Mouse (Mus musculus) cerebellum, postnatal 25 days (tissue): ENCODE results near the gene Gm27029.
"Not testable (repeated sequence)": the region's sequence is repeated elsewhere in the genome, so short reads cannot be mapped to it uniquely, and the experiment has no call there.

ENCODE experiments used
- DNase-seq, 2 experiments: peaks; one replicate each; pipeline ENCODE4 v3.0.0; 2021; ENCODE audit warnings: mixed read lengths in 2 of 2

The Gm27029 gene

GRCm38 (mm10) chr11:101454702-101455101, 30.1 kb upstream of the Gm27029 start:
- DNase-seq = no peak

- DNase-seq = no peak
Observed at GRCm38 (mm10) chr11:101452093-101452774, 27.6 kb upstream of the Gm27029 start.

GRCm38 (mm10) chr11:101451536-101451935, 26.9 kb upstream of the Gm27029 start:
- no peak for DNase-seq

GRCm38 (mm10) chr11:101450394-101450793, 25.8 kb upstream of the Gm27029 start:
- no peak for DNase-seq

GRCm38 (mm10) chr11:101449596-101449995, 25.0 kb upstream of the Gm27029 start:
- not testable (repeated sequence) for DNase-seq

- no peak for DNase-seq
Observed at GRCm38 (mm10) chr11:101448899-101449298, 24.3 kb upstream of the Gm27029 start.

- no peak for DNase-seq
Observed at GRCm38 (mm10) chr11:101448274-101448746, 23.7 kb upstream of the Gm27029 start, which contains the start of gene Ifi35. Ifi35 (plus strand) TSS chr11:101448407.

GRCm38 (mm10) chr11:101447786-101448185, 23.2 kb upstream of the Gm27029 start:
- DNase-seq = no peak

- DNase-seq = not testable (repeated sequence)
Observed at GRCm38 (mm10) chr11:101446860-101447259, 22.3 kb upstream of the Gm27029 start.

- DNase-seq = no peak
Observed at GRCm38 (mm10) chr11:101446319-101446718, 21.7 kb upstream of the Gm27029 start.

GRCm38 (mm10) chr11:101442760-101443159, 18.2 kb upstream of the Gm27029 start:
- no peak for DNase-seq

GRCm38 (mm10) chr11:101442127-101442693, 17.6 kb upstream of the Gm27029 start, which contains the start of gene Rpl27:
Rpl27 (plus strand) TSS chr11:101442298.
- peak; percentile 95 to 97 for DNase-seq

GRCm38 (mm10) chr11:101441450-101442126, 17.0 kb upstream of the Gm27029 start:
- not testable (repeated sequence) for DNase-seq

- DNase-seq = not testable (repeated sequence)
Observed at GRCm38 (mm10) chr11:101438006-101438405, 13.4 kb upstream of the Gm27029 start.

- no peak for DNase-seq
Observed at GRCm38 (mm10) chr11:101436916-101437315, 12.3 kb upstream of the Gm27029 start.

- DNase-seq = no peak
Observed at GRCm38 (mm10) chr11:101435831-101436230, 11.2 kb upstream of the Gm27029 start.

GRCm38 (mm10) chr11:101433396-101433795, 8.8 kb upstream of the Gm27029 start:
- peak; percentile 68 to 80 for DNase-seq

- DNase-seq = no peak
Observed at GRCm38 (mm10) chr11:101431327-101431726, 6.7 kb upstream of the Gm27029 start.

GRCm38 (mm10) chr11:101426165-101426564, 1.6 kb upstream of the Gm27029 start:
- DNase-seq = no peak

GRCm38 (mm10) chr11:101424925-101425813, 573 bp upstream of the Gm27029 start, which contains the start of the genes Rundc1 and Ptges3l:
Rundc1 (plus strand) TSS chr11:101425085.
Ptges3l (minus strand) TSS chr11:101425333.
- peak; percentile 97 to 99 for DNase-seq

GRCm38 (mm10) chr11:101420148-101420547, 4.4 kb downstream of the Gm27029 start:
- DNase-seq = no peak

GRCm38 (mm10) chr11:101419610-101420009, 5.0 kb downstream of the Gm27029 start:
- DNase-seq = no peak
